Mouse (Mus musculus) adrenal gland, postnatal 4 days (tissue): ENCODE results near the gene Cbr1. TPM values are rescaled to one million over a fixed set of nuclear protein-coding genes. Genes with fewer than 3 reads are reported as not detected.

ENCODE experiments used
- DNase-seq, 2 experiments: peaks; one replicate each; pipeline ENCODE4 v3.0.0; 2021 to 2022; ENCODE audit warnings: low spot score in 2 of 2, mixed read lengths in 2 of 2
- long read RNA-seq, 2 experiments: library from polyadenylated mRNA; stranded (forward); transcript quantifications; one replicate each; pipeline ENCODE4 v2.0.0; 2021
- total RNA-seq, 2 experiments: library from RNA; stranded (reverse); gene quantifications; 2 replicates each; pipeline ENCODE4 v1.2.3; 2021

Gene Cbr1
- 10 to 100 TPM; 69.3 to 79.6 TPM for total RNA-seq
- long read RNA-seq, experiment 1, transcript Cbr1-201 (3 exons, 1,237 nt): major isoform, 61 of 72 reads
- long read RNA-seq, experiment 1, partial matches to known transcripts: 3 of 72 reads
- long read RNA-seq, experiment 1, other reads (novel, unspliced or antisense): 7 of 72 reads
- long read RNA-seq, experiment 2, transcript Cbr1-201 (3 exons, 1,237 nt): major isoform, 63 of 78 reads
- long read RNA-seq, experiment 2, partial matches to known transcripts: 4 of 78 reads
- long read RNA-seq, experiment 2, other reads (novel, unspliced or antisense): 11 of 78 reads

DNA sequence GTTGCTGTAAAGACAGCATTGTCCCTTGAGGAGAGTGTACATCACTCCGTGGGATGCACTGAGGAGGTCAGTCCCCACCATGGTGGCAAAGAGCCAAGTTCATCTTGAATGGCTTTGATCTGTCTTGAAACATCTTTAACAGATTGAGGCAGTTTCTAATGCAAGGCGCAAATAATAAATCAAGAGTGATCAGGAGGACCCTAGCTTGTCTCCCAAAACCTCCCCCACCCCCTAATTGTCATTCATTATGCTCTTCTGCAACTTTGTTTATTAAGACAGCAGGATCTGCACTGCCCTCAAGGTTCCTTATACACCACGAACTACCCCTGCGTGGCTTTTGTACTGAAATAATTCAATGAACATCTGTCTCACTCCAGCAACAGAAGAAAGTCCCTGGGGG lies at the start of gene Cbr1:
Cbr1 (plus strand) TSS at position 301 of the 400 bp plus-strand sequence.
- DNase-seq: no peak

DNA sequence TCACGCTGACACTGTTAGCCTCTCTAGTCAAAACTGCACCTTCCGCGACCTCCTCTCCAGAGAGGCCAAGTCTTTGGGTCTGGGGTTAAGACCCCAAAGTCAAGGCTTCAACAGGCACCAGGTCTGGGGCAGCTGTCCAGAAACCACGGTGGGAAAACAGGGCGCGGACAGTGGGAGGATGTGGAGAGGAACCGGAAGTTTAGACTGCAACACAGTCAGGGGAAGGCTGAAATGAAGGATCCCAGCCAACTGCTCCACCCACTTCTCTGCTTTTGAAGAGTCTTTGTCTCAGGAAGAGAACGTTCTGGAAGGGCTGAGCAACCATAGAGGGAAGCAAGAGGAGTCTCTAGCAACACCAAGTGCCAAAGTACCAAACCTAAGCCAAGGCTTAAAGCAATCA lies 48.0 kb upstream of the Cbr1 start:
- DNase-seq: no peak

DNA sequence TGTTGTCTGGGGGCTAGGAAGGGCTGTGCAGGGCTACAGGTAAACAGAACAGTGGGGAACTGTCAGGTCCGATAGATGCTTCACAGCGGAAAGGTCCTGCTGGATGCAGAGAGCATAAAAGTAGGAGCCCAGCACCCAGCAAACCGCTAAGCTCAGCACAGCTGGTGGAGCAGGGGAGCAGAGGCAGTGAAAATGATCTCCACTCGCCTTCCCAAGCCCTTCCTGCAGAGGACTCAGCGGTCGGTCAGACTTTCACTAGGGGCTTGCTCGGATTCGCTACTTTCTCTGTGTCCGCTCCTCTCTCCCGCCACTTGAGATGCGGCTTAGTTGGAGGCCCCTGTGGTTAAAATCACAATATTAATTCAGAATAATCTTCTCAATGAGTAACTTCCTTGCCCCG lies 47.2 kb upstream of the Cbr1 start:
- no peak for DNase-seq

- DNase-seq: no peak
Measured at GRCm38 (mm10) chr16:93572383-93572782, 33.3 kb upstream of the Cbr1 start.

- no peak for DNase-seq
Measured at GRCm38 (mm10) chr16:93573434-93573833, 32.2 kb upstream of the Cbr1 start.

DNA sequence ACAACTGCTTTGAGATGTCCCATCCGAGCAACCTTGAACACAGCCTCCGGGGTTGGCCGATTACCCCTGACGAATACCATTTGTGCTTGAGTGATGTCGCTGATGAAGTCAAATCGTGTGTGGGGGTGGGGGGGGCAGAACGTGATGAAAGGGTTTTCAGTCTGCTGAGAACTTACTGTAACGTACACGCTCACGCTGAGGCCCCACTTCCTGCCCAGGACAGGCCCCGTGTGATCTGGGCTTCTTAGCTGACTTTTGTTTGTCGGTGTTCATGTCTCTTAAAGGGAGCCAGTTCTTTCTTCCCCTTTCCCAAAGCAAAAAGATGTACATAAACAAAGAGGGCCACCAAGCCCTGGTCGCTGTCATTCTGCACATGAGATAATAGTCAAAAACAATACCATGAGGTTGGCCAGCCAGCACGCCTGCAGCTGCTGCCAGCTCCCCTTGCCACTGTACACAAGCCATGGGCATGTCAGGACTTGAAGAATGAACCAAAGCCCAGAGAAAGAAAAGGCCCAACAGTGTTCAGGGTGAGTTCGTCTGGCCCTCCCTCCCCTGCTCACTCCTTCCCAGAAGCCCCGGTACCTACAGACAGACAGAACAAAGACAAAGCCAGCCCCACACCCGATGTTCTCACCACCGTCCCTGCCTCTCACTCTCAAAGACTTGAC lies 31.0 kb upstream of the Cbr1 start:
- DNase-seq: no peak

GRCm38 (mm10) chr16:93575574-93575973 lies 30.1 kb upstream of the Cbr1 start:
- DNase-seq: no peak

DNA sequence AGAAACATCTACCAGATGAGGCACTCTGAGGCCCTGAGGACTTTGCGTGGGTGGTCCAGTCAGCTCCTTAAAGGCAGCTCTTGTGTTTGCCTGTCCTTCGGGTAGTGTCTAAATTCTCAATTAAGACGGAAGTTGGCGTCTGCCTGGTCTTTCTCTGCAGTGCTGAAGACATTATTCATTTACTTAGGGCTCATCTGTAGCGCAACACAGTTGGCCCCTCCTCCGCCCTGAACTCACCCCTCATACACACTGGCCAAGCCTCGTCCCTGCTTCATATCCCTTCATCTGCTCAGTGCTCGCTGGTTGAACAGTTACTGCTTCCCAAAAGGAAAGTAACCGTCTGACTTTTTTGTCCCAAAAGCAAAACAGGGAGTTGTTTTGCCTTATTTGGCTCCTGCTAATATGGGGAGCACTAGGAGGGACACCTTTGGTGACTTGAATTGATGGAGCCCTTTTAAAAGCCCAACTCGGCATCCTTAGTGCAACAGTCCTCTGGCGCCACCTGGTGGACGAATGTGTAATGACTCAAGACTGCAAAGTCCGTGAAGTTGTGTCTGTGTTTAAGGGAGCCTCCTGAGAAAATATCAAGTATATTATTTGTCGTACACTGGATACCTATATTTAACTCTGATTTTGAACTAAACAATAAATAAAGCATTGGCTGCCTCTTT lies 29.1 kb upstream of the Cbr1 start:
- DNase-seq: peak; percentile 50 to 69

- DNase-seq: no peak
Measured at GRCm38 (mm10) chr16:93578346-93579005, 27.2 kb upstream of the Cbr1 start.

GRCm38 (mm10) chr16:93581125-93581524 lies 24.5 kb upstream of the Cbr1 start:
- DNase-seq: no peak

DNA sequence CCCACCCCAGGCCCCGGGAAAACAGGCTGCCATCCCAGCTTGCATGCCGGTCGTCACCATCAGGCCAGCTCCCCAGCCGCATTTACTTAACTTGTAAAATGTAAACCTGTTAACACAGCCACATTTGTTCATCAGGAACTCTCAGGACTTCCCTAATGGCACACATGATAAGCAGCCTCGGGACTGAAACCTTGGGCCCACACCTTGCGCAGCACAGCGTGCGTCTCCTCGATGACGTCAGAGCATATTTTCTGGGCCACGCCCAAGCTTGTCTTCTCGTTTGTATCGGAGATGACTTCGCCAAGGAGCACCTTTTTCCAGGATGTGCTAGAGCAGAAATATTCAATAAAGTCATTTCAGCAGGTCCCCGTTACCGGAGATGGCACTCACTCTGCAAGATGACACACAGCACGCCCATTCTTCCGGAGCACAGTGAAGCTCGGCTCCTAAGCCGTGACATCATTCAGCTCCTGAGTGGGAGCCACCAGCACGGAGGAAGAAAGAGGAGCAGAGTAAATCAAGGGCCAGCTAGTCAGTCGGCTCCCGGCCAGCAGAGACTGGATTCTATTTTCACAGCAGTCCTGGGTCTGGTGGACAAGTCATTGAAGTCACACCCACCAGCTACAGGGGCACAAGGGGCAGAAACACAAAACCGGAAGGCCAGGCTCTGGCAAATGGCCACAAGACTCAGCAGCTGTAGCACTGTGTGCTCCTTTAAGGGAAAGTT lies 20.5 kb upstream of the Cbr1 start:
- no peak for DNase-seq

DNA sequence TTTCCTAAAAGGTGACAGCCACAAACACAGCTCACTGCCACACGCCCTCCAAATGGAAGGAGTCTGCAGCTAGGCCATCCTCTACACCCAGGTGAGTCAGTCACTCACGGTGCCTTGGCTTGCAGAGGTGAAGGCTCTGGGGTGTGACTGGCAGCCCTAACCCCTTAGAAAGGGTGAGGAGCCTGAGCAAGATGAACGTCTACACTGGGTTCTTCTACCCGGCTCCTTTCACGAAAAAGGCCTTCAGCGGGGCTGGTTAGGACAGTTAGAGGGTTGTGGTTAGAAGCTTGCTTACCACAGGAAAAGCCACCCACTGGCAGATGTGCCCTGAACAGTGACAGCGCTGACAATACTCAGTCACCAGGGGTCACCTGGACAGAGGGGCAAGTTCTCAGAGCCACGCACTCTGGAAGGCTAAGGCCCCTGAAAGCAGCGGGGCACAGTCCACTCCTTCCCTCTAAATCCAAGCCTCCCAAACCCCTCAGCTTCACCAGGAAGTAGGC lies 19.9 kb upstream of the Cbr1 start:
- DNase-seq: no peak

DNA sequence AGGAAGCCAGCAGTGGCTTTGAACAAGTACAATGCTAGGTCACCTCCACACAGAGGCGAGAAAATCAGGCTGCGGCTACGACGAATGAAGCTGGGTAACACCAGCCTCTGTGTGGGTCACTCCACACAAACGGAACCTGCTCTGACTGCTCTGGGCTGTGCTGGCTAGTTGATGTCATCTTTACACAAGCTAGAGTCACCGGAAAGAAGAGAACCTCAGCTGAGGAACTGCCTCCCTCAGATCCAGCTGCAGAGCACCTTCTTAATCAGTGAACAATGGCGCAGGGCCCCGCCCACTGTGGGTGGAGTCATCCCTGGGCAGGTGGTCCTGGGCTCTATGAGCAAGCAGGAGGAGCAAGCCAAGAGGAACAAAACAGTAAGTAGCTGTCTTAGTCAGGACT lies 19.3 kb upstream of the Cbr1 start:
- no peak for DNase-seq

DNA sequence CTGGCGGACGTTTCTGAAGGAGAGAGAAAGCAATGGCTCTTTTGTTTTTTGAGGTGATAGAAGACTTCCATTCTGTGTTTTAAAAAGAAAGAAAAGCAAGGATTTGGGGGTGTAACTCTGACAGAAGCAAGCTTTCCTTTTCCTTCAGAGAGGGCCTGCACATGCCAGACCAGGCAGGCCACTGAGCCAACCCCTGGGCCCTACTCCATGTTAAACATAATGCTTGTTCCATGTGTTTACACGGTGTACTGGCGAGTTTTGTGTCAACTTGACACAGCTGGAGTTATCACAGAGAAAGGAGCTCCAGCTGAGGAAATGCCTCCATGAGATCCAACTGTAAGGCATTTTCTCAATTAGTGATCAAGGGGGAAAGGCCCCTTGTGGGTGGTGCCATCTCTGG lies 17.4 kb upstream of the Cbr1 start:
- no peak for DNase-seq

DNA sequence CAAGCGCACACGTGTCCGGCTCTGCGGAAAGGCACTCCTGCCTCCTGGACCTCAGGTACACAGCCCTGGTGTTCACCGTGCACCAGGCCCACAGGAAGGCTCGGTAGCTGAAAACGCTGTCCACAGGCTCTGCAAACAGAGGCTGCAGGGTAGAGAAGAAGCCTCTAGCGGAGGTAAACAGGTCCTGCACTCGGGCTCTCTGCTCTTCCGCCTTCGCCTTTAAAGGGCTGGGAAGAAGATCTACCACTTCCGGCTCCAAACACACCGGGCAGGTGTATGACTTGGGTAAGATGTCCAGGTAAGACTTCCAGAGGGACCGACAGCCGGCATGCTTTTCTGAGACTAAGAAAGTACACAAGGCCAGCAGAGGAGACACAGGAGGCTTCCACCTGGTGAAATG lies 14.7 kb upstream of the Cbr1 start:
- no peak for DNase-seq

- DNase-seq: no peak
Measured at GRCm38 (mm10) chr16:93591450-93592430, 13.9 kb upstream of the Cbr1 start.

GRCm38 (mm10) chr16:93592711-93593110 lies 12.9 kb upstream of the Cbr1 start:
- no peak for DNase-seq

DNA sequence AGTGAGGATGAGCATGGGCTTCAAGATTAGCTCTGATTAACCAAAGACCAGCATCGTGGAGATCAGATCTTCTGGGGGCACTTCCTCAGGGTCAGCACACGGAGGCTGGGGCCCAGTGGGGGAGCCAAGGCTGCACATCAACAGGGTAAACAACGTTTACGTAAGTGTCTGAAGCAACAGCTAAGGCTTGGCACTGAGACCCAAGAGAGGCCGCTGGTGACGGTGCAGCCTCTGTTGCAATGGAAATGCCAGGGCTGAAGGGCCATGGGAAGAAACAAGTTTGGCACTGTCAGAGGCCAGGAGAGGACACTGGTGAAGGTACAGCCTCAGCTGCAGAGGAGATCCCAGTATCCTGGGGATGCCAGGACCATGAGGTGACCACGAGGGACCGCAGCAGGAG lies 12.2 kb upstream of the Cbr1 start:
- DNase-seq: no peak

- DNase-seq: no peak
Measured at GRCm38 (mm10) chr16:93594448-93594847, 11.2 kb upstream of the Cbr1 start.

- DNase-seq: no peak
Measured at GRCm38 (mm10) chr16:93595766-93596165, 9.9 kb upstream of the Cbr1 start.
